Mouse (Mus musculus) myocyte (in vitro differentiated cells): ENCODE data around the gene R3hdm4.

Experiments used
- E2F4 ChIP-seq: IDR thresholded peaks from one replicate; pipeline ENCODE4 v1.6.1; 2011; ENCODE audit warnings: mild to moderate bottlenecking, control low read depth, moderate library complexity; ENCODE audit not compliant: insufficient read depth
- MAX ChIP-seq: IDR thresholded peaks from one replicate; pipeline ENCODE4 v1.6.1; 2011; ENCODE audit warnings: low read depth, mild to moderate bottlenecking, control low read depth
- POLR2A ChIP-seq: IDR thresholded peaks from one replicate; pipeline ENCODE4 v1.6.1; 2011; ENCODE audit warnings: low read depth, mild to moderate bottlenecking, control low read depth, moderate library complexity; ENCODE audit not compliant: insufficient read length
- TCF12 ChIP-seq: IDR thresholded peaks from one replicate; pipeline ENCODE4 v1.6.1; 2011; ENCODE audit warnings: mild to moderate bottlenecking, control low read depth; ENCODE audit not compliant: poor library complexity, insufficient read depth, severe bottlenecking

GRCm38 (mm10) chr10:79860079-79860911 is 60.7 kb downstream of the R3hdm4 start:
- TF ChIP-seq E2F4 (no peak), TCF12 (no peak), POLR2A (peak; percentile 51), MAX (no peak)
